Mouse (Mus musculus): ENCODE results near the gene Dnaja2.

Gene Dnaja2

GRCm38 (mm10) chr8:85556986-85557600 is 1.9 kb upstream of the Dnaja2 start:
- DNase-seq (ENCODE audit: low spot score in 2 of 2), result no peak

GRCm38 (mm10) chr8:85554391-85555180 is 558 bp downstream of the Dnaja2 start:
- peak in 1 of 2 experiments; percentile 22 for DNase-seq (ENCODE audit: low spot score in 2 of 2)

GRCm38 (mm10) chr8:85551934-85552333 is 3.2 kb downstream of the Dnaja2 start:
- DNase-seq (ENCODE audit: low spot score in 2 of 2), result no peak

GRCm38 (mm10) chr8:85536332-85536731 is 18.8 kb downstream of the Dnaja2 start:
- no peak for DNase-seq (ENCODE audit: low spot score in 2 of 2)

GRCm38 (mm10) chr8:85534163-85534562 is 21.0 kb downstream of the Dnaja2 start:
- peak in 1 of 2 experiments; percentile 56 for DNase-seq (ENCODE audit: low spot score in 2 of 2)

GRCm38 (mm10) chr8:85533434-85533833 is 21.7 kb downstream of the Dnaja2 start:
- no peak for DNase-seq (ENCODE audit: low spot score in 2 of 2)

- no peak for DNase-seq (ENCODE audit: low spot score in 2 of 2)
These were observed 22.3 kb downstream of the Dnaja2 start for GRCm38 (mm10) chr8:85532843-85533242.

GRCm38 (mm10) chr8:85531471-85531870 is 23.7 kb downstream of the Dnaja2 start:
- no peak for DNase-seq (ENCODE audit: low spot score in 2 of 2)

GRCm38 (mm10) chr8:85530717-85531116 is 24.4 kb downstream of the Dnaja2 start:
- no peak for DNase-seq (ENCODE audit: low spot score in 2 of 2)

- no peak for DNase-seq (ENCODE audit: low spot score in 2 of 2)
These were observed 26.2 kb downstream of the Dnaja2 start for GRCm38 (mm10) chr8:85528959-85529358.

- DNase-seq (ENCODE audit: low spot score in 2 of 2), result peak in 1 of 2 experiments; percentile 59
These were observed 29.0 kb downstream of the Dnaja2 start for GRCm38 (mm10) chr8:85526105-85526504.

- DNase-seq (ENCODE audit: low spot score in 2 of 2), result no peak
These were observed 31.1 kb downstream of the Dnaja2 start for GRCm38 (mm10) chr8:85524086-85524485.

- no peak for DNase-seq (ENCODE audit: low spot score in 2 of 2)
These were observed 33.8 kb downstream of the Dnaja2 start for GRCm38 (mm10) chr8:85521332-85521731.

GRCm38 (mm10) chr8:85520586-85520985 is 34.6 kb downstream of the Dnaja2 start:
- DNase-seq (ENCODE audit: low spot score in 2 of 2), result no peak

GRCm38 (mm10) chr8:85517956-85518355 is 37.2 kb downstream of the Dnaja2 start:
- DNase-seq (ENCODE audit: low spot score in 2 of 2), result peak in 1 of 2 experiments; percentile 61

- DNase-seq (ENCODE audit: low spot score in 2 of 2), result peak; percentile 68 to 73
These were observed 37.8 kb downstream of the Dnaja2 start for GRCm38 (mm10) chr8:85517336-85517735.

- DNase-seq (ENCODE audit: low spot score in 2 of 2), result peak; percentile 78 to 85
These were observed 39.8 kb downstream of the Dnaja2 start for GRCm38 (mm10) chr8:85515391-85515790.

GRCm38 (mm10) chr8:85513283-85513682 is 41.9 kb downstream of the Dnaja2 start:
- DNase-seq (ENCODE audit: low spot score in 2 of 2), result no peak

- no peak for DNase-seq (ENCODE audit: low spot score in 2 of 2)
These were observed 42.9 kb downstream of the Dnaja2 start for GRCm38 (mm10) chr8:85512234-85512633.

- DNase-seq (ENCODE audit: low spot score in 2 of 2), result no peak
These were observed 46.5 kb downstream of the Dnaja2 start for GRCm38 (mm10) chr8:85508661-85509060.

- no peak for DNase-seq (ENCODE audit: low spot score in 2 of 2)
These were observed 48.5 kb downstream of the Dnaja2 start for GRCm38 (mm10) chr8:85506620-85507019.

GRCm38 (mm10) chr8:85504704-85505103 is 50.4 kb downstream of the Dnaja2 start:
- no peak for DNase-seq (ENCODE audit: low spot score in 2 of 2)

GRCm38 (mm10) chr8:85503065-85503464 is 52.1 kb downstream of the Dnaja2 start:
- no peak for DNase-seq (ENCODE audit: low spot score in 2 of 2)

Measured in left cerebral cortex, adult 9 months (tissue).